Mouse (Mus musculus): ENCODE data around the gene Fem1a.
A peak's percentile ranks its signal among the peaks of the same experiment; 100 is the strongest.

GRCm38 (mm10) chr17:56251136-56251829, 5.3 kb upstream of the Fem1a start:
- peak; percentile 54 for TF ChIP-seq CTCF (IDR thresholded peaks at IDR 0.05; ENCODE audit: low read depth, low read length)
- no peak for TF ChIP-seq POLR2A (IDR thresholded peaks at IDR 0.05; ENCODE audit: borderline replicate concordance, low read depth, low read length)
